ENCODE assay signal across 14 mouse cellular contexts in the genomic region with DNA sequence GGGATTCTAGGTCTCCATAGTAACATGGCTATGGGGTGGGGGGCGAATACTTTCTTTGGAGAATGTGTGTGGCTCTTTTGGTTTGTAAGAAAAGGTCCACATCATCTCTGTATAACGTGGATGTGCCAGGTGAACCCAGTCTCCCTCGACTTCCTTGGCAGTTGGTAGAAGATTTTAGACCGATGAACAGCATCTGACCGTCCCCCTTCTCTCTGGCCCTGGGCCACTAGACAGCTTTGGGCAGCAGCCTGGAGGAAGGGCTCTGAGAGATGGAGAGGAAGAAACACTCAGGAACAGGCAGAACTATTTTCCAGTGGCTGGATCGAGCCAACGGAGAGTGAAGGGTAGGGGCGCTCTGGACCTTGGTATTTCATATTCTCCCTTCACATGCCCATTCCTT.
DNase-seq lines count a peak whose midpoint lies in the region.
"Had no signal": no experiment of that assay in that cellular context is flagged by ENCODE, and none has a peak within 500 bp of the region (broad histone marks: within the 10 kb centered on the region; RNA-seq: fewer than 3 reads in every experiment).

No protein-coding gene starts in this region.

- intact Hi-C loops in heart, postnatal 36 days (cut with DNase I) = no loop called here

- DNase-seq in cerebellum, postnatal 10 days = peak; percentile 38 to 56
- no peak for DNase-seq in cerebellum, postnatal 25 days
- DNase-seq in heart, adult 11 months = peak; percentile 61
- DNase-seq in heart, postnatal 36 days = no peak
- DNase-seq: adrenal gland, adult 2 months; adrenal gland, adult 8-10 months; adrenal gland, postnatal 10 days; adrenal gland, postnatal 14 days; adrenal gland, postnatal 25 days; adrenal gland, postnatal 36 days; B cell, adult 2 months; cerebellum, adult 11 months; cerebellum, adult 11-12 months; cerebellum, adult 18-20 months had no signal

Comparison
In these comparisons a context has a peak if more than half of its experiments do, and no peak if none do; other contexts are left out.
1. DNase-seq: peak in cerebellum, postnatal 10 days (2 of 2) and heart, adult 11 months (single experiment); none in cerebellum, postnatal 25 days (0 of 2) and heart, postnatal 36 days (0 of 2).